8 mouse cellular contexts compared by ENCODE assay signal in genomic region chr12:18207941-18208340, GRCm38 (mm10).
A peak's percentile ranks its signal among the peaks of the same experiment; 100 is the strongest.
DNase-seq lines count a peak whose midpoint lies in the region; TF ChIP-seq lines count a peak whose summit lies in the region.
"Not testable (repeated sequence)": the region's sequence is repeated elsewhere in the genome, so short reads cannot be mapped to it uniquely, and the experiment has no call there.

No protein-coding gene starts in this region.

- TF ChIP-seq CTCF in gastrocnemius, adult 2 months (IDR thresholded peaks at IDR 0.05) = not testable (repeated sequence)
- TF ChIP-seq CTCF in layer of hippocampus, adult 2 months (conservative IDR thresholded peaks at IDR 0.05) = peak; percentile 28

- not testable (repeated sequence) for H3K27ac ChIP-seq in gastrocnemius, adult 2 months; layer of hippocampus, adult 2 months

- intact Hi-C loops in gastrocnemius, adult 2 months (cut with DNase I); left cerebral cortex, postnatal 14 days (cut with DNase I): not testable (repeated sequence)

- DNase-seq in adrenal gland, adult 2 months = peak; percentile 6
- DNase-seq in cerebellum, adult 9-11 months = peak; percentile 3
- peak; percentile 20 for DNase-seq in gastrocnemius, adult 2 months
- peak; percentile 51 for DNase-seq in heart, postnatal 4 days
- peak; percentile 0 to 34 for DNase-seq in layer of hippocampus, adult 2 months (ENCODE audit: low spot score in 2 of 2)
- DNase-seq in left cerebral cortex, postnatal 14 days (ENCODE audit: low spot score in 2 of 2) = peak; percentile 33 to 51
- peak; percentile 12 for DNase-seq in ovary, postnatal 36 days (ENCODE audit: low spot score)
- DNase-seq in urinary bladder, postnatal 14 days (ENCODE audit: low spot score) = peak; percentile 3

- not testable (repeated sequence) for H3K4me3 ChIP-seq in gastrocnemius, adult 2 months; layer of hippocampus, adult 2 months
